Mouse (Mus musculus) adrenal gland, postnatal 36 days (tissue): ENCODE data around the gene Slc44a1. TPM values are rescaled to one million over a fixed set of nuclear protein-coding genes. Genes with fewer than 3 reads are reported as not detected.
A peak's percentile ranks its signal among the peaks of the same experiment; 100 is the strongest.

Source experiments
- DNase-seq, 2 experiments: peaks; one replicate each; pipeline ENCODE4 v3.0.0; 2021; ENCODE audit warnings: mixed read lengths in 1 of 2
- long read RNA-seq, 2 experiments: library from polyadenylated mRNA; stranded (forward); transcript quantifications; one replicate each; pipeline ENCODE4 v2.0.0; 2021; ENCODE audit warnings: borderline sequencing depth in 2 of 2
- total RNA-seq, 2 experiments: library from RNA; stranded (reverse); gene quantifications; 2 replicates each; pipeline ENCODE4 v1.2.3; 2021

Gene Slc44a1
- 100 to 1,000 TPM; 111 to 116 TPM for total RNA-seq
- long read RNA-seq, experiment 1, full-length matches to known transcripts: 55 of 82 reads
- long read RNA-seq, experiment 1, partial matches to known transcripts: 11 of 82 reads
- long read RNA-seq, experiment 1, other reads (novel, unspliced or antisense): 16 of 82 reads
- long read RNA-seq, experiment 2, full-length matches to known transcripts: 23 of 27 reads
- long read RNA-seq, experiment 2, partial matches to known transcripts: 1 of 27 reads
- long read RNA-seq, experiment 2, other reads (novel, unspliced or antisense): 3 of 27 reads

GRCm38 (mm10) chr4:53440010-53440815 lies at the start of gene Slc44a1:
Gene Slc44a1 (plus strand): TSS chr4:53440413.
- peak; percentile 93 to 96 for DNase-seq

DNA sequence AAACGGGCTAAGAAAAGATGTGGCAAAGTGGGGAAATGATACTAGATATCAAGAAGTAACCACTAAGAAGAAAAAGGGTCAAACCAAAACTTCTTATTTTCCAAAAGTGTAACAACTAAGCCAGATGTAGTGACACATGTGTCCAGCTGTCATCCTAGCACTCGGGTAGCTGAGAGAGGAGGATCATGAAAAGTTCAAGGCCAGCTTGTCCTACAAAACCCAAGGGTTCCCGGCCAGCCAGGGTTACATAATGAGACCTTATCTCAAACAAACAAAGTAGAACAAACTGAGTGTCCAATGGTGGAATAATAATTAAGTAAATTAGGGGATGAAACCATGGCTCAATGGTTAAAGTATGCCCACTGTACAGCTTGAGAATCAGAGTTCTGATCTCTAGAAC lies 45.2 kb upstream of the Slc44a1 start:
- peak; percentile 65 to 68 for DNase-seq

- DNase-seq: no peak
These were observed 43.5 kb upstream of the Slc44a1 start for GRCm38 (mm10) chr4:53396623-53397192.

DNA sequence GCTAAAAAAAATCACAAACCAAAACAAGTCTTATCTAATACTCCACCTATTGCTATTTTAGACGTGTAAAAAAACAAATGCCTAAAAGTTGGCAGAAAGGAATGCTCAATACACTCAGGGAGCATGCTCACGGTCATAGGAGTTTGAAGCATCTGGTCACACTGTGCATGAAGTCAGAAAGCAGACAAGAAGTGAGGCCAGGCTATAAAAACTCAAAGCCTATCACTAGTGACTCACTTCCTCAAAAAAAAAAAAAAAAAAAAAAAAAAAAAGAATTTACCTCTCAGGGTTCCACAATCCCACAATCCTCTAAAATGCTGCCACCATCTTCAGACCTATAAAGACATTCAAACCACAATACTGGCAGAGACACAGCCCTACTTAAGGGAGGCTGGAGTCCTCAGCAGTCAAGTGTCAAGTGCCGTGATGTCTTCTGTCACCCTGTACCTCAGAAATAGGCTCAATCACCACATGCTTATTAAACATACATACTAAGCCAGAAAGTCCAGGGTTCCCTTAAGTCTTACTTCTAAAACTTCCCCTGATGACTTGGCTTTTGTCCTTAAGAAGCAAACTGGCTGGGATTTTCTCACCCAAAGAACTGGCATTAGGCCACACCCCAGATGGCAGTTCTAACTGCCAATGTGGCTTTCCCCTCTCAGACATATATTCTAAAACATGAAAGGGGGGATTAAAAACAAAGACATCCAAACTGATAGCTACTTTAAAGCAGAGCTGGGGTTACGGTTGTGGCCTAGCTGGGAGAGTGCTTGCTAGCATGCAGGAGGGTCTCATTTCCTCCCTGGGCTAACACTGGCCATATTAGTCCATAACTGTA lies 42.7 kb upstream of the Slc44a1 start:
- no peak for DNase-seq

GRCm38 (mm10) chr4:53398561-53398960 lies 41.7 kb upstream of the Slc44a1 start:
- no peak for DNase-seq

- no peak for DNase-seq
These were observed 40.8 kb upstream of the Slc44a1 start for GRCm38 (mm10) chr4:53399428-53399827.

- DNase-seq: no peak
These were observed 36.8 kb upstream of the Slc44a1 start for GRCm38 (mm10) chr4:53403386-53403785.

- DNase-seq: no peak
These were observed 35.7 kb upstream of the Slc44a1 start for GRCm38 (mm10) chr4:53404431-53404925.

DNA sequence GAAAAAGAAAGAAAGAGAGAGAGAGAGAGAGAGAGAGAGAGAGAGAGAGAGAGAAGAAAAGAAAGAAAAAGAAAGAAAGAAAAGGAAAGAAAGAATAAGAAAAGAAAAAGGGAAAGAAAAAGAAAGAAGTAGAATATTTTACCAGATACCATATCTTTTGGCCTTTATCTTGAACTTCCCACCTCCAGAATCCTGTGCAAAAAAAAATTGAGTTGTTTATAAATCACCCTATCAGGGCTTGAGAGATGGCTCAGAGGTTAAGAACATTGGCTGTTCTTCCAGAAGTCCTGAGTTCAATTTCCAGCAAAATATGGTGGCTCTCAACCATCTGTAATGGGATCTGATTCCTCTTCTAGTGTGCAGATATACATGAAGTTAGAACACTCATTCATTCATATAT lies 33.3 kb upstream of the Slc44a1 start:
- DNase-seq: no peak

- no peak for DNase-seq
These were observed 31.4 kb upstream of the Slc44a1 start for GRCm38 (mm10) chr4:53408821-53409220.

- DNase-seq: peak in 1 of 2 experiments; percentile 17
These were observed 30.6 kb upstream of the Slc44a1 start for GRCm38 (mm10) chr4:53409526-53410085.

DNA sequence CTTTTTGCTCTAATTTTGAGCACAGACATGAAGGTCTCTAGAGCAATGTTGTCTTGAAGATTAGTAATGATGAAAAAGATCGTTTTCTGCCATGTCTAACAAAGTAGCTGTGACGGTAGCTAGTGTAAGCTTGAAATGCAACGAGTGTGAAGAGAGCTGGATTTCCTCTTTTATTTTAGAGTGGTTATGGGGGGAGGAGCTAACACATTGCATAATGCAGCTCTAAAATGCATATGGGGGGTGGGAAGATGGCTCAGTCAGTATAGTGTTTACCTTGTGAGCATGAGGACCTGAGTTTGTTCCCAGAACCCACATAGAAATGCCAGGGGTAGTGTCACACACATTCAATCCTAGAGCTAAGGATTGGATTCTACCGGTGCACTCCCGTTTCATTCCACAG lies 29.5 kb upstream of the Slc44a1 start:
- DNase-seq: no peak

DNA sequence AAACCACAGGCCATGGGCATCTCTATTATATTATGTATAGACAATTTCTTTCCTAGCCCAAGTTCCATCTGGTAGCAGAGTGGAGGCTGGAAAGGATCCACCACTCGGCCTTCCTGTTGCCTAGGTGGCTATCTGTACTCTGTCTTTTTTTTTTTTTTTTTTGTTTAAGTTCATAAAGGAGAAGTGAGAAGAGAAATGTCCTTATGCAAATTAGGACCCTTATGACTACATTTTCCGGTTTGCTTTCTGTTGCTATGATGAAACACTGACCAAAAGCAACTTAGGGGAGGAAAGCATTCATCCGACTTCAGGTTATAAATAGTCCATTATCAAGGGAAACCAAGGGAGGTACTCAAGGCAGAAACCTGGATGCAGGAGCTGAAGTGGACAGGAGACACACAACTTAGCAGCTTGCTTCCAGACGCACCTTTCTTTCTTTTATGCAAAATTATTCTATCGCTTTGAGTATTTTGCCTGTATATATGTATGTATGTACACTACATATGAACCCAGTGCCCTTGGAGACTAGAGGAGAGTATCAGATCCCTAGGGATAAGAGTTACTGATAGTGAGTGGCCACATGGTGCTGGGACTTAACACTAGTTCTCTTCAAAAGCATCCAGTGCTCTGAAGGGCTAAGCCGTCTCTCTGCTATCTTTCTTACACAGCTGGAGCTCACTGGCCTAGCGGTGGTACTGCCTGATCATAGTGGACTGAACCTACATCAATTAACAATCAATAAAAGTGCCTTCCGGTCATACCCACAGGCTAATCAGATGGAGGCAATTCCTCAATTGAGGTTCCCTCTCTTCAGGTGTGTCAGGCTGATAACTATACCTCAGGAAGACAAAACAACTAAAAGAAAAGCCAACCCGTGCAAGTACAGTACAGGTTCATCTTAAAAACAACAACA lies 28.0 kb upstream of the Slc44a1 start:
- DNase-seq: no peak

DNA sequence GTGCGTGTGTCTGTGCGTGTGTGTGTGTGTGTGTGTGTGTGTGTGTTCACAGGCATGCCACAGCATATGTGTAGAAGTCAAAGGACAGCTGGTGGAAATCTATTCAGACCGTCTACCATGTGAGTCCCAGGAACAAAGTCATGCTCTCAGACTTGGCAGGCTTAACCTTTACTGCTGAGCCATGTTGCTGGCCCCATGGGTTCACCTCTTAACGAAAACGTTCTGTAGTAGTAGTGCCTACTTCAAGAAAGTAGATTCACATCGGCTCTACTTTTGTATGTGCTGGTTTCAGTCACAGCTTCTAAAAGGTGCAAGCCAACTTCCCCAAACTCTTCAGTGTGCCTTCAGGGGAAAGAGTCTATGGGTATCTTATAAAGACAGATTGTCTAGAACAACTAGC lies 27.2 kb upstream of the Slc44a1 start:
- no peak for DNase-seq

GRCm38 (mm10) chr4:53414031-53414797 lies 26.0 kb upstream of the Slc44a1 start:
- no peak for DNase-seq

DNA sequence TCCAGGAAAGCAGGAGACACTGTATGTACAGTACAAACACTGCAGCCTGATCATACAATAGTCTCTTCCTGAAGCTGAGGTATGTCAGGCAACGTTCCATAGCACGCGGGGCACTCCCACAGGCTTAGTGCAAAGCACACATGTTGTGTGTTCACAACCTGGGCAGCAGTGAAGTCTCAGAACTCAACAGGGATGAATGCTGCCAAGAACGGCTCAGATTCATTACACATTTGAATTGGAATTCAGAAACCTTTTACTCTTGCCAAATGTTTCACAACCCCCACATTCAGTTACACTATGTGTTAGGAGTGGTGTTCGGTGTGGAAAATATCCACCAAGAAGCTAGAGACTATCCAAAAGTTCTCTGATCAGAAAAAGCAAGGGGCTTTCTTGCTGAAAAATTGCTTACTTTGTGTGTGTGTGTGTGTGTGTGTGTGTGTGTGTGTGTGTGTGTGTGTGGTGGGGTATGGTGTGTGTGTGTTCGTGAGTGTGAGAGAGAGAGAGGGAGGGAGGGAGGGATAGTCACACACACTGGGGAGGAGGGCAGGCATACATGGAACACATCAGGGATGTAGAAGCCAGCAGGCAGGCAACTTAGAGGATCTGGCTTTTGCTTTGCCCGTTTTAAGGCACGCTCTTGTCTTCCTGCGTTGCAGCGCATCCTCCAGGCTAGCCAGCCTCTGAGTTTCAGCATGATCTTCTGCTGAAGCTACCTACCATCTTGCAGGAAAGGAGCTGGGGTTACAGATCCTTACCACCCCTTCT lies 24.2 kb upstream of the Slc44a1 start:
- peak in 1 of 2 experiments; percentile 50 for DNase-seq

- DNase-seq: no peak
These were observed 23.3 kb upstream of the Slc44a1 start for GRCm38 (mm10) chr4:53416928-53417327.

GRCm38 (mm10) chr4:53422799-53423198 lies 17.4 kb upstream of the Slc44a1 start:
- DNase-seq: no peak

- no peak for DNase-seq
These were observed 13.1 kb upstream of the Slc44a1 start for GRCm38 (mm10) chr4:53427120-53427519.
